Mouse (Mus musculus): ENCODE data around the gene Mccc1. TPM values are rescaled to one million over a fixed set of nuclear protein-coding genes. Genes with fewer than 3 reads are reported as not detected.

Mccc1 gene
- total and polyA plus RNA-seq, 3 experiments, result 10.0 to 30.0 (median 13.4) TPM

GRCm38 (mm10) chr3:35918229-35918628 is 82.2 kb downstream of the Mccc1 start:
- dilution Hi-C loops (cut with MboI; ENCODE audit: extremely low pct_ligation_motif_present, extremely low pct_unique_long_range_greater_than_20kb, low sequenced_read_pairs), result no loop called here
- H3K36me3 ChIP-seq (replicated peaks in 1 of 2; ENCODE audit: control insufficient read depth in 1 of 2, insufficient read depth in 1 of 2, low read length in 1 of 2), result peaks cover 11 to 56% of the 10 kb centered on the region in 2 experiments
- no peaks in the 10 kb centered on the region for H3K27me3 ChIP-seq (replicated peaks)
- no peak overlapping the region for H3K27ac ChIP-seq (ENCODE audit: insufficient read depth, low read depth)
- peaks cover 0 to 23% of the 10 kb centered on the region in 2 experiments; a peak in 2 of 4 replicates for H3K4me1 ChIP-seq (ENCODE audit: control insufficient read depth in 1 of 2, insufficient read depth in 2 of 2)
- DNase-seq (ENCODE audit: extremely low read depth), result no peak
- TF ChIP-seq ZKSCAN1 (IDR thresholded peaks at IDR 0.05; ENCODE audit: borderline replicate concordance, low read depth, low read length), result no peak
- no peak for TF ChIP-seq E2F4 (IDR thresholded peaks at IDR 0.05; ENCODE audit: insufficient replicate concordance, low read depth, low read length)
- TF ChIP-seq ZC3H11A (IDR thresholded peaks at IDR 0.05; ENCODE audit: low read depth, low read length), result no peak
- no peak for TF ChIP-seq EP300 (IDR thresholded peaks at IDR 0.05; ENCODE audit: low read length)
- TF ChIP-seq MEF2A (IDR thresholded peaks at IDR 0.05; ENCODE audit: borderline replicate concordance, low read depth, low read length), result no peak
- no peak for TF ChIP-seq ZMIZ1 (IDR thresholded peaks at IDR 0.05; ENCODE audit: low read depth, low read length)
- no peak for TF ChIP-seq KAT2A (IDR thresholded peaks at IDR 0.05; ENCODE audit: insufficient replicate concordance, low read length)
- no peak for TF ChIP-seq CHD1 (IDR thresholded peaks at IDR 0.05; ENCODE audit: low read depth, low read length)
- no peak for TF ChIP-seq SMC3 (IDR thresholded peaks at IDR 0.05; ENCODE audit: low read depth, low read length)
- H3K4me3 ChIP-seq (replicated peaks in 1 of 3; ENCODE audit: low read depth in 2 of 3, low read length in 2 of 3, poor library complexity in 1 of 3), result no peak overlapping the region
- peaks cover 9% of the 10 kb centered on the region for H3K79me2 ChIP-seq (replicated peaks; ENCODE audit: control insufficient read depth, extremely low read depth, insufficient read depth, poor library complexity, severe bottlenecking)
- H3K9ac ChIP-seq (ENCODE audit: insufficient read depth, low read depth), result no peak overlapping the region
- in situ Hi-C loops (cut with MboI; ENCODE audit: low pct_ligation_motif_present, low pct_unique_long_range_greater_than_20kb, low sequenced_read_pairs), result no loop called here
- no peaks in the 10 kb centered on the region for H3K9me3 ChIP-seq (replicated peaks; ENCODE audit: low read length)
- H3K4me2 ChIP-seq (ENCODE audit: insufficient read depth, low read depth, poor library complexity, severe bottlenecking), result no peak overlapping the region

Other genes with a start within 250 kb of the Mccc1 start
- gene Atp11b, start 246.6 kb downstream of the Mccc1 start, total RNA-seq (2012; rRNA removed), result 19.1 and 24.5 TPM in 2 replicates
- 40.1 and 48.4 TPM in 2 replicates for gene Atp11b, start 246.6 kb downstream of the Mccc1 start, total RNA-seq (2014; rRNA removed)
- gene Atp11b, start 246.6 kb downstream of the Mccc1 start, polyA plus RNA-seq (2012; ENCODE audit: insufficient read length, low read depth), result 42.4 and 45.9 TPM in 2 replicates
- 32.6 and 38.9 TPM in 2 replicates for gene Dcun1d1, start 63.2 kb downstream of the Mccc1 start, total RNA-seq (2012; rRNA removed)
- gene Dcun1d1, start 63.2 kb downstream of the Mccc1 start, total RNA-seq (2014; rRNA removed), result 72.4 and 86.0 TPM in 2 replicates
- gene Dcun1d1, start 63.2 kb downstream of the Mccc1 start, polyA plus RNA-seq (2012; ENCODE audit: insufficient read length, low read depth), result 42.3 and 55.2 TPM in 2 replicates
- gene Ccdc144b, start 52.9 kb upstream of the Mccc1 start, total RNA-seq (2012; rRNA removed), result 0.04 TPM in 1 of 2 replicates, not detected in the other
- not detected in 2 replicates for gene Ccdc144b, start 52.9 kb upstream of the Mccc1 start, total RNA-seq (2014; rRNA removed)
- 0.05 and 0.10 TPM in 2 replicates for gene Ccdc144b, start 52.9 kb upstream of the Mccc1 start, polyA plus RNA-seq (2012; ENCODE audit: insufficient read length, low read depth)
- 61.7 and 62.2 TPM in 2 replicates for gene Acad9, start 65.3 kb upstream of the Mccc1 start, total RNA-seq (2012; rRNA removed)
- 77.8 and 85.7 TPM in 2 replicates for gene Acad9, start 65.3 kb upstream of the Mccc1 start, total RNA-seq (2014; rRNA removed)
- 86.1 and 86.4 TPM in 2 replicates for gene Acad9, start 65.3 kb upstream of the Mccc1 start, polyA plus RNA-seq (2012; ENCODE audit: insufficient read length, low read depth)
- 3.0 and 3.4 TPM in 2 replicates for gene D3Ertd254e, start 150.3 kb upstream of the Mccc1 start, total RNA-seq (2012; rRNA removed)
- 5.0 and 5.8 TPM in 2 replicates for gene D3Ertd254e, start 150.3 kb upstream of the Mccc1 start, total RNA-seq (2014; rRNA removed)
- 4.7 and 4.8 TPM in 2 replicates for gene D3Ertd254e, start 150.3 kb upstream of the Mccc1 start, polyA plus RNA-seq (2012; ENCODE audit: insufficient read length, low read depth)
- not detected in 2 replicates for gene Qrfpr, start 221.6 kb upstream of the Mccc1 start, total RNA-seq (2012; rRNA removed)
- not detected in 2 replicates for gene Qrfpr, start 221.6 kb upstream of the Mccc1 start, total RNA-seq (2014; rRNA removed)
- not detected in 2 replicates for gene Qrfpr, start 221.6 kb upstream of the Mccc1 start, polyA plus RNA-seq (2012; ENCODE audit: insufficient read length, low read depth)